Mouse (Mus musculus) liver, adult 2 months (tissue): ENCODE measurements at regions not wholly inside any gene's neighbourhood (a gene's known extent, or its start where the extent isn't known, plus 50 kb on each side); places are given as distances from the start of the nearest gene placed in this dataset.

Experiments
- DNase-seq: peaks from one replicate; pipeline ENCODE4 v3.0.0-alpha.2; 2011; ENCODE audit warnings: low read depth, low spot score; ENCODE audit errors: extremely low read depth
- H3K27ac ChIP-seq: fragments of 200-500 bp; replicated peaks from 2 replicates; pipeline ENCODE4 v1.5.1; 2012; ENCODE audit warnings: low read depth, mild to moderate bottlenecking, control low read depth, inconsistent platforms, low read length; ENCODE audit not compliant: insufficient read depth
- H3K27me3 ChIP-seq: fragments of 200-500 bp; 2 replicates; pipeline ENCODE4 v1.6.1; 2012; ENCODE audit warnings: mild to moderate bottlenecking, moderate library complexity, low read length, inconsistent platforms; ENCODE audit not compliant: control insufficient read depth, insufficient read depth
- H3K36me3 ChIP-seq: fragments of 200-500 bp; 2 replicates; pipeline ENCODE4 v1.6.1; 2012; ENCODE audit warnings: low read length, inconsistent platforms; ENCODE audit not compliant: control insufficient read depth, insufficient read depth
- H3K4me1 ChIP-seq: fragments of 200-500 bp; 2 replicates; pipeline ENCODE4 v1.6.1; 2011; ENCODE audit warnings: low read length; ENCODE audit not compliant: control insufficient read depth, insufficient read depth
- H3K4me3 ChIP-seq: fragments of 200-500 bp; 2 replicates; pipeline ENCODE4 v1.5.1; 2011; ENCODE audit warnings: low read depth, mild to moderate bottlenecking, control low read depth, low read length, moderate library complexity; ENCODE audit not compliant: insufficient read depth
- H3K79me2 ChIP-seq: fragments of 200-500 bp; 2 replicates; pipeline ENCODE4 v1.6.1; 2012; ENCODE audit warnings: inconsistent platforms, mild to moderate bottlenecking, low read length, moderate library complexity; ENCODE audit not compliant: control insufficient read depth, insufficient read depth
- H3K9ac ChIP-seq: fragments of 200-500 bp; 2 replicates; pipeline ENCODE4 v1.6.1; 2012; ENCODE audit warnings: low read depth, mild to moderate bottlenecking, control low read depth, inconsistent platforms, low read length
- CTCF ChIP-seq: fragments of 200-500 bp; IDR thresholded peaks from 2 replicates; pipeline ENCODE4 v1.5.1; 2011; ENCODE audit warnings: low read depth, low read length, control low read depth
- POLR2A ChIP-seq: fragments of 200-500 bp; IDR thresholded peaks from 2 replicates; pipeline ENCODE4 v1.6.1; 2011; ENCODE audit warnings: low read length, control low read depth; ENCODE audit not compliant: insufficient read depth; ENCODE audit errors: extremely low read depth
- WGBS: fragments of 180-500 bp; shearing (Covaris S2); methylation state at CpG from one replicate; pipeline ENCODE4 v1.1.7; 2018; 5-methylcytosine and 5-hydroxymethylcytosine counted together

DNA sequence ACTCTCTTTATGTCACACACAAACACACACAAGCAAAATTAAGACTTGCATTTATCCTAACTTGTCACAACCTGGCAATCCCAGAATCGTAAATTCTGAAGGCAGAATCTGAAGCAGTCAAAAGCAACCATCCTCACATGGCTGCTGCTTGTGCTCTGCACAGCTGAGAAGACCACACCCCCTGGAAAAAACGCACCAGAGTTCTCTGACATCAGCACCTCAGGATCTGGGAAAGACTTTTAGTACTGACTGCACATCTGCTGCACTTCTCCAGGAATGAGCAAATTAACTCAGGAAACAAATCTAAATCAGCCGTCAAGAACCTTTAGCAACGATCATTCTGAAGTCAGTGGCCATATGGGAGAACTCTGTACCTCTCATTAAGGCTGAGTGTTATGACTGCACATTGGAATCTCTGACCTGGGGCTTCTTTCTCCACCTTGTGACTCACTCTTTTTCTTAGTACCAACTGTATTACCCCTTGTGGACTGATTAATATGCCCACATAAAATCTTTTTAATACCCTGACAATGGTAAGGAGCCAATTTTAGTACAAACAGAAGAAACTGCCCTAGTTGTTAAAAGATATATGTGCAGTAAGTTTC is 248.1 kb upstream of the Akirin2 start:
- WGBS: 62% methylated on average over 4 of the region's 4 CpGs
- no peaks in the 10 kb centered on the region for H3K79me2 ChIP-seq
- H3K9ac ChIP-seq: no peak overlapping the region
- H3K27ac ChIP-seq: no peak overlapping the region
- no peaks in the 10 kb centered on the region for H3K36me3 ChIP-seq
- TF ChIP-seq POLR2A (no peak), CTCF (no peak)
- no peak for DNase-seq
- no peak overlapping the region for H3K4me3 ChIP-seq
- no peaks in the 10 kb centered on the region for H3K4me1 ChIP-seq
- no peaks in the 10 kb centered on the region for H3K27me3 ChIP-seq

DNA sequence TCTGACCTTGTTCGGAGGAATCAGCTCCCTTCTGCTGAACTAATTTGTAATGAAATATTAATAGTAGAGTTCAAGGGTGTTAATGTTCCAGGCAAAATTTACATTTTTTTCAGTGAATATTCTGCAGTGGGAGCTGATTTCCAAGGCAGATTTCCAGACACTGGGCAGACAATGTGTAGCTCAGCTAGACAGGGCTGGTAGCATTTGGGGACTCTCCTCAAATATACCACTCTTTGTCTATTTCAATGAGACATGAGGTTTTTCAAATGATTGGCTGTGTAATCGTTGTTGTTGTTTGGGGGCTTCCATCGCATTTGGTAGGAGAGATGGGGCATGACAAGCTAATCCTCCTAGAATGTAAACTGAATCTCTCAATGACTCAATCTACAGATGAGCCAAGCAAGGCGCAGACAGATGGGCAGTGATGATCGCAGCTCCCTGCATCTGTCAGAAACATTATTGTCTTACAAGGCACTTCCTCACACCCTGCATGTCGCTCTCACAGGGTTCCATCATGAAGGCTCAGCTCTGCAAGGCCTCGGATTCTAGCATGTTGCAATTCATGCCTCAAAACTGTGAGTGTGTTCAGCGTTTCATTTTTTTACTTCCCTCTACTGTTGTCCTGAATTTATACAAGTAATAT is 241.7 kb upstream of the Akirin2 start:
- no peak for DNase-seq
- WGBS: 79% methylated on average over 8 of the region's 8 CpGs
- Histone ChIP-seq H3K36me3 (no peaks in the 10 kb centered on the region), H3K79me2 (no peaks in the 10 kb centered on the region), H3K4me1 (no peaks in the 10 kb centered on the region), H3K27ac (no peak overlapping the region), H3K27me3 (no peaks in the 10 kb centered on the region), H3K4me3 (no peak overlapping the region), H3K9ac (no peak overlapping the region)
- TF ChIP-seq CTCF: no peak
- no peak for TF ChIP-seq POLR2A

GRCm38 (mm10) chr4:34310061-34310642 is 240.6 kb upstream of the Akirin2 start:
- Histone ChIP-seq H3K4me1 (no peaks in the 10 kb centered on the region), H3K79me2 (no peaks in the 10 kb centered on the region), H3K36me3 (no peaks in the 10 kb centered on the region), H3K4me3 (no peak overlapping the region), H3K27ac (no peak overlapping the region), H3K27me3 (no peaks in the 10 kb centered on the region), H3K9ac (no peak overlapping the region)
- no peak for DNase-seq
- WGBS: 70% methylated on average over 5 of the region's 5 CpGs
- TF ChIP-seq CTCF: no peak
- no peak for TF ChIP-seq POLR2A

GRCm38 (mm10) chr4:34315848-34316247 is 234.9 kb upstream of the Akirin2 start:
- Histone ChIP-seq H3K4me1 (no peaks in the 10 kb centered on the region), H3K79me2 (no peaks in the 10 kb centered on the region), H3K27ac (no peak overlapping the region), H3K4me3 (no peak overlapping the region), H3K36me3 (no peaks in the 10 kb centered on the region), H3K27me3 (no peaks in the 10 kb centered on the region), H3K9ac (no peak overlapping the region)
- DNase-seq: no peak
- 68% methylated on average over 5 of the region's 5 CpGs for WGBS
- TF ChIP-seq CTCF (no peak), POLR2A (no peak)

DNA sequence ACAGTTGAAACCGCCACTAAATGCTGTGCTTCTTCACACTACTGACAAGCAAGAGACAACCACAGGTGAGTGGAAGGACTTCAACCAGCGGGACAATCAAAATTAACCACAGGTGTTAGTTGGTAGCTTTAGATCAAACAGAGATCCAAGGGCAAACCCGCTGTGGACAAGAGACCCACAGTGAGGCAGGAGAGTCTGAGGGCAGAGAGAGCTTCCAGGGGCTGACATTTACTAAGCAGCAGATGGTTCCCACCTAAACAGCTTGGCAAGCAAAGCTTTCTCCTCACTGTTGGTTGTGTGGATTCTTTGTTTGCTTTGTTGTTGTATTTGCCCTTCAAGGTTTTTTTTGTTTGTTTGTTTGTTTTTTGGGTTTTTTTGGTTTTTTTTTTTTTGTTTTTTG is 227.9 kb upstream of the Akirin2 start:
- Histone ChIP-seq H3K4me3 (no peak overlapping the region), H3K27me3 (no peaks in the 10 kb centered on the region), H3K4me1 (no peaks in the 10 kb centered on the region), H3K36me3 (no peaks in the 10 kb centered on the region), H3K79me2 (no peaks in the 10 kb centered on the region), H3K9ac (no peak overlapping the region), H3K27ac (no peak overlapping the region)
- DNase-seq: no peak
- 34% methylated on average over 3 of the region's 3 CpGs for WGBS
- no peak for TF ChIP-seq POLR2A
- no peak for TF ChIP-seq CTCF

- Histone ChIP-seq H3K36me3 (no peaks in the 10 kb centered on the region), H3K27me3 (no peaks in the 10 kb centered on the region), H3K9ac (no peak overlapping the region), H3K27ac (no peak overlapping the region), H3K79me2 (no peaks in the 10 kb centered on the region), H3K4me3 (no peak overlapping the region), H3K4me1 (no peaks in the 10 kb centered on the region)
- WGBS: 64% methylated on average over 19 of the region's 19 CpGs
- TF ChIP-seq POLR2A (no peak), CTCF (no peak)
- DNase-seq: no peak
Observed at GRCm38 (mm10) chr4:34328151-34328785, 222.5 kb upstream of the Akirin2 start.
